Mouse (Mus musculus) left cerebral cortex, adult 11 months (tissue): ENCODE measurements around the gene Plcb4.

Experiments used
- DNase-seq: peaks from one replicate; pipeline ENCODE4 v3.0.0; 2022; ENCODE audit warnings: low spot score

The Plcb4 gene

DNA sequence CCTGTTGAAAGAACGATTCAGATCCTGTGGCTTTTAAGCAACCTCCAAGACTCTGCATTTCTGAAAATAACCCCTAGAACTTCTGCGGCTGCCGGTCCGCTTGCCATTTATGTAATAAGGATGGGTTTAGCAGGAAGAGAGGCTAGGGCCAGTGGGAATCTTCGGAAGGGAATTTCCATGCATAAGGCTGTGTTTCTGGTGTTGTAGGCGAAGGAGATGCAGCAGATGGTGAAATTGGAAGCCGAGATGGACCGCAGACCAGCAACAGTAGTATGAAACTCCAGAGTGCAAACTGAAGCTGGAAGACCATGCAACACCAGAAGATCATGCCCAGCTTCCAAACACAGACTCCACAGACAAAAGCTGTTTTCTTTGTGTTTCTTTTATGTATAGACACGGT is 353.9 kb downstream of the Plcb4 start:
- DNase-seq = no peak

DNA sequence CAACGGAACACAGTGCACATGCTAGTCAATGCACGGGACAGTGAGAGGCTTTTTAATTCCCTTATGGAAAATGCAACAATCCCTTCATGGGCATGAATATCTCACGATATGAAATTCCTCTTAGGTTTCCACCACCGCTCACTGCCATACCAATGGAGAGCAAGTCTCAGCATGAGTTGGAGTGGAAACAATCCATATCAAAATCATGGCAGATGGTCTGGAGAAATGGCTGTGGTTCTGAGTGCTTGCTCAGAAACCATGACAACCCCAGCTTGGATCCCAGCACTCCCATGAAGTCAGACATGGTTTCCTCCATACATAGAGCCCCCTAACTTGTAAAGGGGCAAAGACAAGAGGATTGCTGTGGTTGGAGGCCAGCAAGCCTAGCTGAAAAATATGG is 389.7 kb downstream of the Plcb4 start:
- no peak for DNase-seq

DNA sequence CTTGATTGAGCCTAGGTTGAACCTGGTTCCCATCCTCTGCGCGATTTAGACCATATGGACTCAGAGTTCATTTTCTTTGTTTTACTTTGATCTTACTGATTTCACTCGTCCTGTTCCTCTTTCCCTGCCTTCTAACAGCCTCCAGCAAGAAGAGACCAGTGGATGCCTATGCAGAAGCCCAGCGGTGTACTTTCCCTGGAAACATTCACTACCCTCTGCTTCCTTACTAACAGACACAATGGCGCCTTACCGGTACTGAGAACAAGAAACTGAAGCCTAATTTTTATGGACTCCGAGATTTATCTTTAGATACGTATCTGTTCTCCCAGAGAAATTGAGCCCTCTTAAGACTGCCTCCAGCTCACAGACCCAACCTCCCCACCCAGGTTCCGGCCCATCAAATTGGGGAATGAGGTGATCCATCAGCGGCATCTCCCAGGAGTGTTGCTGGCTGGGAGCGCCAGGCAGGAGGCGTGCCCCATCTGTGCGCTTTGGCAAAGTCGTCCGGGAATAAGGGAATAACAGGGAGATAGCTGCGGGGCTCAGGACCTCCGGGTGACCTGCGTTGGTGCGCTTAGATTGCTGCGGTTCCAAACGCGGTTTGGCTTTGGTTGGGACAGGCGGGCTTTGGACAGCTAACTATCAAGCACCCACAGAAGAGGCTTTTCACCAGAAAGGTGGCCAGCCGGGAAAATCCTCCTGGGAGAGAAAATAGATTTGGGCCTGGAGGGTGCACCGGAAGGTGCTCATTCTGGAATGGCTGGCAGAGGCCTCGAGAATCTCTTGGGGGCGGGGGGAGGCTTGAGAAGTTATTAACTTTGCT is 392.2 kb downstream of the Plcb4 start:
- DNase-seq = no peak

DNA sequence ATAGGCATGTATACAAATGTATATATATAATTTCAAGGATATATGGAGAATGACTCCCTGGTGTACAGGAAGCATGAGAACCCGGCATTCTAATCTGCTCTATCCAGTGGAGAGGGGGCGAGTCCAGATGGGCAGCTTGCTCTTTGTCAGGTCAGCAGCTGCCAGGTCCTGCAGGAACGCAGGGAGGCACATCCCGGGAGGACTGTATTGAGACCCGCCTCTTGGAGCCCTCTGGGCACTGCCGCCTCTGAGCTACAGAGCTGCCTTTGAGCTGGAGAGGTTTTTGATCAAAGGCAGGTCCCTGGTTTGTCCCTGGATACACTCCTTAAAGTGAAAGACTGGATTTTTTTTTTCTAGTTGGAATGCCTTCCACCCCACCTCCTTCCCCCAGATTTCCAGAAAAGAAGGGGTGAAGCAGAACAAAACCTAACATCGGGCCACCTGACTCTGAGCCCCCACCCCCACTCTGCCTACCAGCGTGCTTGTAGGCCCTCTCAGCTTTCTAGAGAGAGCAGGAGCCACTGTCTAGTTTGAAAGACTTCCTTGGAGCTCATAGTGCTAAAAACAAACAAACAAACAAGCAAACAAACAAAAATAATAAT is 393.0 kb downstream of the Plcb4 start, which contains the start of gene Lamp5:
TSS of gene Lamp5 (plus strand) at position 552 of the 602 bp plus-strand sequence.
- no peak for DNase-seq

GRCm38 (mm10) chr2:136057861-136058331 is 399.1 kb downstream of the Plcb4 start:
- DNase-seq = no peak

DNA sequence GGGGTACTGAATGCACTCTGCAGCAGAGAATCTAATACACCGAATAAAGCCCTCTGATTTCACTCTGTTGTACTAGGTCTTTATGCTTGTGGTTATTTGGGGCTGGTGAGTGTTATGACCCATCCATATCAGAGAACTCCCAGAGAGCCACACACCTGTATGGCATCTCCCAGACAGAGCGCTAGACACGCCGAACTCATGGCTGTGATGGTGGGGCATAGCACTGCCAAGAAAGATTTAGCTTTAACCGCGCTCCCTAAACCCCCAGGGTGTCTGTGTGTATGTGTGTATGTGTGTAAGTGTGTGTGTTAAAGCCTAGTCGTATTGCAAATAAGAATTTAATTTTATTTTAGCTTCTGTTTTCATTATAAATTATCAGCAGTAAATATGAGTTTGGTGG is 399.6 kb downstream of the Plcb4 start:
- DNase-seq = no peak

DNA sequence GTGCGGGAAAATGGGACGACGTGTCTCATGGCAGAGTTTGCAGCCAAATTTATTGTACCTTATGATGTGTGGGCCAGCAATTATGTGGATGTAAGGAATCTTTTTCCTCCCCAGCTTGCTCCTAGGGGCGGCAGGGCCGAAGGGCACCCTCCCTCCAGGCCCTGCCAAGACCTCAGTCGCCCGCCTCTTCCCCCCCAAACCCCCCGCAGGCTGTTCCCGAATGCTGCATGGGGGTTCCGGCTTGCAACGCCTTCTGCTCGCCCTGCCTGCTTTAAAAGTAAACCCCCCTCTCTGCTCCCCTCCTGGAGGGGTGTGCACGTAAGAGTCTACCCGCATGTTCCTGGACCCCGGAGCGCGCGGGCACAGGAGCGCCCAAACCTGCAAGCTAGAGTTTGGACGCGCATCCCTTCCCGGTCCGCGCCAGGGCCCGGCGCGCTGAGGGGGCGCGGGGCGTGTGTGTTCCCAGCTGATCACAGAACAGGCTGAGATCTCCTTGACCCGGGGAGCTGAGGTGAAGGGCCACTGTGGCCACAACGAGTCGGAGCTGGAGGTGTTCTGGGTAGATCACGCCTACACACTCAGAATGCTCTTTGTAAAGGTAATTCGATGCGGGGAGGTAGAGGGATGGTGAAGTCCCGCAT is 400.3 kb downstream of the Plcb4 start:
- DNase-seq = no peak
